Mouse (Mus musculus) activated CD4-positive, CD25-positive, alpha-beta regulatory T cell, adult 4 months (primary cell): ENCODE measurements around the gene Fam181a. TPM values are rescaled to one million over a fixed set of nuclear protein-coding genes. Genes with fewer than 3 reads are reported as not detected.

Experiments used
- ATAC-seq: one replicate; pipeline ENCODE4 v1.8.0; 2017
- polyA plus RNA-seq, 2 experiments: library from polyadenylated mRNA; unstranded; fragments of 100-300 nt; shearing (Covaris generic); gene quantifications; one replicate each; pipeline ENCODE4 v1.2.1; 2017

Gene Fam181a
- polyA plus RNA-seq, 2 experiments from 2014 or later: not detected

DNA sequence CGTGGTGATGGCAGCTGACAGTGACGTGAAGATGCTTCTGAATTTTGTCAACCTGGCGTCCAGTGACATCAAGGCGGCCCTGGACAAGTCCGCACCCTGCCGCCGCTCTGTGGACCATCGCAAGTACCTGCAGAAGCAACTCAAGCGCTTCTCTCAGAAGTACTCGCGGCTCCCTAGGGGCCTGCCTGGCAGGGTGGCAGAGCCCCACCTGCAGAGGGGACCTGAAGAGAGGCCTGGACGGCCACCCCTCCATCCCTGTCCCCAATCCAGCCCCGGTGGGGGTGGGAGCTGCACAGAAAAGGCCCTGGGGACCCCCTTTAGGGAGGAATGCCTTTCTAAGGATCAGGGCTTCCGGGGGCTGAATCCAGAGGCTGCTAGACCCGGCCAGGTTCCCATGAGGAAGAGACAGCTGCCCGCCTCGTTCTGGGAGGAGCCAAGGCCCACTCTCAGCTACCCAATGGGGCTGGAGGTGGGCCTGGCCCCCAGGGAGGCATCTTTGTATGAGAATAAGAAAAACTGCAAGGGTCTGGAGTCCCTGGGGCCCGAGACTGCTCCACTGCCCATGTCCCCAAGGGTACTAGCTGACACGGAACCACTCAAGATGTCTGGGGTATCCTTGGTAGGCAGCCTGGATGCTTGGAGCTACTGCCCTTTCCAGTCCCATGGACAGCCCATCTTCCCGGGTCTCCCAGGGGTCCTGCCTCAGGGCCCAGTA, 5.2 kb downstream of the Fam181a start:
- ATAC-seq: no peak

DNA sequence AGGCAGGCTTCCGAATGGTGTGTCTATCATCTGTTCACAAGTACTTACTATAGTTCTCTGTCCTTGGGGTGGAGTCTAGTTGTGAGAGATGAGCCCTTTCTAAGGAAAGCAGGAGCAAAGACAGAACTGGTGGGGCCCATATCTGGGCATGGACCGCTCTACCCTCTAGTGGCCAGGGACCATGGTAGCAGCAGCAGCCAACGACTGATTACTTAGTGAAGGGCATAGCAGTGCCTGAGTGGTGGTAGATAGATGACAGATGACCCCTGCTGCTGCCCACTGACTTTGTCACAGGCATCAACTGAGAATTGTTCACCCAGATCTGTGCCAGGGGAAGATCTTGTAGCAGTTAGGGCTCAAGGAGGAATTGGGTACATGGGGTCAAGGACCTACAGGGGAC, 12.0 kb downstream of the Fam181a start:
- ATAC-seq: no peak

DNA sequence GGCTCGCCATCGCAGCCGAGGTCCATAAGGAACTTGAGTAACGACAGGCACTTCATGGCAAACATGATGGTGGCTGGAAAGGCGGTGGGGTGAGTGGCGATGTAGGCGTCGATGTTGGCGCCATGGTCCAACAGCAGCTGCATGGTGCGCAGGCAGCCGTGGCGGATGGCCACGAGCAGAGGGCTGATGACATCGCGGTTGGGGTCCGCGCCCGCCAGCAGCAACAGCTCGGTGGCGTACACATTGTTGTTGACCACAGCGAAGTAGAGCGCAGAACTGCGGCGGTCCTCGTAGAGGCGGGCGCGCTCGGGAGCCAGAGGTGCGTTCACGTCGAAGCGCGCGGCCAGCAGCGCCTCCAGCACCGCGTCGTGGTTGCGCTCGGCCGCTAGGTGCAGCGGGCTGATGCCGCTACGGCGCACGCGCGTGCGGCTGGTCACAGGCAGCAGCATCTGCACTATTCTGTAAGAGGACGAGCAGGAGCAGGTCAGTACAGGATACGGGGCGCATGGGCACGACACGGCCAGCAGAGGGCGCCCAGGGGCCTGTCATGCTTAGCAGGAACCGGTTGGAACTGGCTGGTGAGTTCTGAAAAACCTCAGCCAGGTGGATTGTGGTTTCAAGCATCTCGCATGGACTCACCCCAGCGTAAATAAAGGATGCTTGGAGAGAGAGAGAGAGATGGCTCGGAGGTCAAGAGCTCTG, 14.5 kb downstream of the Fam181a start:
- peak; percentile 96 for ATAC-seq

DNA sequence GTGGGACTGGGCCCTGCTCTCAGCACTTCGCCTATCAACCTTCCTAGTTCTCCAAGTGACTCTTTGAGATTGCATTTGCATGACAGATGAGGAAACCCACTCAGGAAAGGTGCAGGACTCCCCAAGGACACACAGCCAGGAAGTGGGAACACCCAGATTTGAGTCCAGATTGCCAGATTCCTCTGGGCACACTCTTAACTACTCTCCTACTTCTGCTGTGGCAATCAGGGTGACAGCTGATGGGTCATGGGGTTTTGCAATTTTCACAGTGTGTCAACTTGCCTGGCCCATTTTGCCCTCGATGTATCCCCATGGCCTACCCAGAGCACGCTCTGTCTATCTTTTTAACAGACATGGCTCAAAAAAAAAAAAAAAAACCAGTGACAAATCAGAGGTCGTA, 15.8 kb downstream of the Fam181a start:
- ATAC-seq: no peak

DNA sequence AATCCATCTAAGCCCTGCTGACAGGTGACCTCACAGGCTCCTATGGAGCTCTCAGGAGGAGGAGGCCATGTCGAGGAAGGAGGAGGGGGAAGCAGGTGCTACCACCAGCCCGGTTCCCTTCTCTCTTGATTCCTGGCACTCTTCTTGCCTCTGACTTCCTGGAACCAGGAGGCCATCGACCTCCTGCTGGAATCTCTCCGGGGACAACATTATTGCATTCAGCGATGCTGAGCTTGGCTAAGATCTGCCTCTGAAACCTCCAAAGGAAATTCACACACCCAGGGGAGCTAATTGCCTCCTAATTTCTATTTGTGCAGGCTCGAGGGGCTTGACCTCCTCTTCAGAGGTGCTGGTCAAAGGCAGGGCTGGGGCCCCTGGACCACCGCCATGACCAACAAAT, 16.3 kb downstream of the Fam181a start:
- no peak for ATAC-seq

DNA sequence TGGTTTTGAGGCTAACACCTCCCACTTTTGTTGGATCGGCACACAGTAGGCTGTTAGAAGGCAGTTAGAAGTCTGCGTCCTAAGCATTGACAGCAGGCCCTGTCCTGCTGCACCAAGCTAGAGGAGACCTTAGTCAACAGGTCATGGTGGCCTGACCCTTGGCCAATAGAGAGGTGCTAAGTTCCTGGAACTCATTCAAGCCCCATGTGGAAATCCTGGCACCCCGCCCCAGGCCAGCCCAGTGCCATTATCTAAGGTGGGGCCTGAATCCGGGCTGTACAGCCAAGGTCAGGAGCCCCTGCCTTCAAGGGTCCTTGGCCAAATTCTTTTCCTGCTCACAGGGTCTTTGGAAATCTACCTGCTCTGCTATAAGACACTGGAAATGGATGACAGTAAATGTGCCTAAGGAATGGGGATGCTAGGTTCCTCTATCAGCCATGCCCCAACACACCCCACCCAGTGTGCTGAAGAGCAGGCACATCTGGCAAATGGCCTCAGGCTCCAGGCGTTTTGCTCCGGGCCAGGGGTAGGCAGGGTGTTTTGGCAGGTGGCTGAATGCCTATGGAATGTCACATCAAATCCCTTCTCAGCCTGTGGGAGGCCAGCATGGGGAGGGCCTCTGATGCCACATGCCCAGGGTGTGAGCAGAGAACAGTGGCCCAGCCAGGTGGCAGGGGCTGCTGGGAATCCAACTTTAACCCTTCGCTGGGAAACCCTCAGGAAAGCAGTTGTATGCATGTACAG, 17.8 kb downstream of the Fam181a start:
- no peak for ATAC-seq

DNA sequence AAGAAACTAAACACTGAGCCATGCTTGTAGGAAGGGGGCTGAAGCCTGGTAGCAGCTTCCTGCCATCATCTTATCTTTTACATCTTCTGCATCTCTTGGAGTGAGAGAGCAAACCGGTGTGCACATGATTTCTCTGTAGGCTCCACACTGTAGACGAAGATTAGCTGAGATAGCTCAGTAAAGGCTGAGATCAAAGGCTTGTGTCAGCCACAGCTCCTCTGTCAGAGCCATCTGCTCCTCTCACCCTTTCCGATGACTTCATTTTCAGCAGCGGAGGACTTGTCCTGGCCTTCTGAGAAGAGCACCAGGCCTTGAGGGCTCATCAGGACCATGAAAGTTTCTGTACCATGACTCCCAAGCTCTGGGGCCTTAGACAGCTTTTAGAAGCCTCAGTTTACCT, 20.7 kb downstream of the Fam181a start:
- ATAC-seq: peak; percentile 96

DNA sequence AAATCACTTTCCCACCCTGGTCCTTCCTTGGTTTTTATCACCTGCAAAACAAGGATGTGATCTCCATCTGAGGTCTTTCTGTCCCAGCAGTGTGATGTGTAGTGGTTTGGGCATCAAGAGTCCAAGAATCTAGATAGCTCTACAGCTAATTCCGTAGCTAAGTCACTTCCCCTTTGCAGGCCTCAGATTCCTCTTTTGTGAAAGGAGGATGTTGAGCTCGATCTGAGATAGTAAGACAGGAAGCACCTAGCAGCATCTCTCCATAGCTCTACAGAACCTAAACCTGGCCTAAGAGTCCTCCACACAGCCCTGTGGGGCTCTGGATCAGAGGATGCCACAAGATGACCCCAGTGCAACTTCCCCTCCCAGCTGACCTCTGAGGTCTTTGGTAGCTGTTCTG, 22.1 kb downstream of the Fam181a start:
- peak; percentile 33 for ATAC-seq

DNA sequence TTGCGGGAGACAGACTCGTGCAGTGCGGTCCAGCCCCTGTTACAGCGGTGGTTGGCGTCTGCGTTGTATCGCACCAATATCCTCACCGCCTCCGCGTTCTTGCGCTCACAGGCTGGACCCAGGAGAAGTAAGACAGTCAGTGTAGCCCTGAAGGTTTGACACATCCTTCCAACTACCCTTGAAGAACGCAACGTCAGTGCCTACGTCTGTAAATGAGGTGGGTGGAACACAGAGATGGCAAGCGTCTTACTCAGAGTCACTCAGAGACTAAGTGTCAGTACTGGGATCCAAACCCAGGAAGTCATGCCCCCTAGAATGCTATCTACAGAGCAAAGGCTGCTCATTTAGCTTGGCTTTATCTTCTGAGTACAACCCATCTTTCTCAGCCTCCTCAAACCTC, 22.7 kb downstream of the Fam181a start:
- ATAC-seq: no peak

DNA sequence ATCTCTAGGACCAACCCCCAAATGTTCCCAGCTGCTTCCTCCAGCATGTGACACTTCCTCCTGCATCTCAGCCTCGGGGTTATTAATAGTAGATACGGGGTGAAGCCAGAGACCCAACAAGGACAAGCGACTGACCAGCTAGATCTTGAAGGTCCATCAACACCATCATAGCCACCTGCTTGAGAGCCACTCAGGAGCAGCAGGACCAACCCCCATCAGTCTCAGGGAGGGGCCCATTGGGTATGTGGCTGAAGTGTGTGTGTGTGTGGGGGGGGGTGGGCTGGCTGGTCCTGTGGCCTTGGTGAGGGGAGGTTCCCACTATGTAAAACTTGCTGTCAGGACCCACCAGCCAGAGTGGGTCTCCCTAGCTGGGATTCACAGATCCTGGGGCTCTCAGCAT, 26.0 kb downstream of the Fam181a start:
- ATAC-seq: no peak

DNA sequence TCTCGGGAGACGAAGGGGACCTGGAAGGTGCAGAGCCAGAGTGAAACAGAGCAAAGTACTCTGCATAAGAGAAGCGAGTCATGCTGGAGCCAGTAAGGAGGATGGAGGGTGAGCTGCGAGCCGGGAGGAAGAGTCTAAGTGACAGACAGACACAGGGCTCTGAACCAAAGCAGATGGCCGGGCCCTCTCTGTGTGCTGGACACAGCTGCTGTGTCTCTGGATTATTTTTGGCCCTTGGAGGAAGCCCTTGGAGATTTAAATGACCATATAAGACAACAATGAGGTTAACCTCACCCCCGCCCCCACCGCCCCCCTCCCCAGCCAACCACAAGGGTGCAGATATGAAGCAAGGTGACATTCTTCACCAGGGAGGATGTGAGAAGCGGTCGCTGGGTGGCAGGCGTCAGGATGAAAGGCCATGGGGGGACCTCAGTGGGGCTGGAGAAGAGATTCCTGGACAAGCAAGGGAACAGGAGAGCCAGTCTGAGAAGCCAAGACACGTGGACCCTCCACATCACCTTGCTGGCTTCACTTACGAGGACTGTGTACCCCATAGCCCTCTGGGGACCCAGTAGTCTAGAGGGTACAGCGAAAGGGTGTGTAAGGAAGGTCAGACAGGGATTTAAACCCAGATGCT, 27.5 kb downstream of the Fam181a start:
- ATAC-seq: no peak

DNA sequence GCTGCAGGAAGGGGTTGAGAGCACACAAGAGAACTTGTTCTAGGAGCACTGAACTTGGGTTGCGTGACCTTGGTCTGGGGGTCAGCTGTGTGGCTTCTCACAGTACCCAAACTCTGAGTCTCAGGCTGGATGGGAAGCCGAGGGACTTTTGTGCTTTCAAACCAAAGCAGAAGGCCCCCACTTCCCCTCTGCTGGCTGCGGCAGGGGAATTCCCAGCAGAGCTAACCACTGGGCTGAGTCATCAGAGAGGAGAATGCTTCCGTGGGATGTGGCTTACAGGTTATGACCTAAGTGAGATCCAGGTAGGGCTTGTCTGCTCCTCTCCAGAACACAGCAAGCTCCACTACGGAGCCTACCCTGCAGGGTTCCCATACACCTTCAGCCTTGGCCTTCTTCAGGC, 30.4 kb downstream of the Fam181a start:
- peak; percentile 94 for ATAC-seq

DNA sequence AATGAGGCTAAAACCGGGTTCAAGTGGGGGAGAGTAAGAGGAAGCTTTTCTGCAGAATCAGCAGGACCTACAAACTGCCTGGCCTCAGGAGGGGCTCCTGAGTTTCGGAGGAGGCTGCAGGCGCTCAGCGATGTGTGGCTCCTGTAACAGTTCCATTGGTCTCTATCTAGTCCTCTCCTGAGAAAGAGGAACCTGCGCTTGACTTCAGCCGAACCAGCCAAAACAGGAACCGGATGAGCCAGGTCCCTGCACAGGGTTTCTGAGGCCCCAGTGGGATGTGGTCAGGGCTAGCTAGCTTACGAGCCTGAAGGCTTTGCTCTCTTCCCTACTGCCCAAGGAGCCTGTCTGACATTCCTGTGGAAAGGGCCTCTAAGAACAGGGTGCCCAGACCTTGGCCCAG, 32.7 kb downstream of the Fam181a start:
- peak; percentile 51 for ATAC-seq

DNA sequence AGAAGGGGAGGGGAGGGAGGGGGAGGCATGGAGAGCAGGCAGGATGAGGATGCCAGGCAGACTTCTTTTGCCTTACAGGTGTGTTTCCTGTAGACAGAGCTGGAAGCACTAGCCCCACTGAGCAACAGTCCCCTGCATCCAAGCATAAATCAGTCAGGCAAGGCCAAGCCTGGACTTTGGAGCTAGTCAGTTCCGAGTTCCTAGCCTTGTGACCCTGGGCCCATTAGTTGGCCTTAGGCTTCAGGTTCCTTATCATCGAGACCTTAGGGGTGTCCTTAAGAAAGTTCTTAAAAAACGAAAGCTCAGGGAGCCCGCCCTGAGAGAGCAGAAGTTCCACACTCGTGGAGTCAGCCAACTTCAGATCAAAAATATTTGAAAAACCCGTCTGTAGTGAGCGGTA, 34.2 kb downstream of the Fam181a start:
- no peak for ATAC-seq

DNA sequence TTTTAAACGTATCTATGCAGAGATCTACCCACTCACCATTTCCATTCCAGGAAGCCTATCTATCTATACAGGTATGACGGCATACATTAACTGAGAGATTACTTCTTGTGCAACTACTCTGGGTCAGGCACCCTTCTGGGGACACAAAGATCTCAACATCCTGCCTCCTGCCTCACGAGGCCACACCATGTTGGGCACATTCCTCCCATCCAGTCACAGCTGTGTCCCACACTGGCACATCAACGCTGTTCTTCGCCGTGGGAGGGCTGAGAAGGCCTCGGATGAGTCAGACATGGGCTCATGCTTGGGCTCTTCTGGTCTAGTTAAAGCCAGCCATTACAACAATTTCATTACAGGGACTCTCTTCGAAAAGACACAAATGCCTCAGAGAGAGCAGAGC, 36.2 kb downstream of the Fam181a start:
- peak; percentile 61 for ATAC-seq

DNA sequence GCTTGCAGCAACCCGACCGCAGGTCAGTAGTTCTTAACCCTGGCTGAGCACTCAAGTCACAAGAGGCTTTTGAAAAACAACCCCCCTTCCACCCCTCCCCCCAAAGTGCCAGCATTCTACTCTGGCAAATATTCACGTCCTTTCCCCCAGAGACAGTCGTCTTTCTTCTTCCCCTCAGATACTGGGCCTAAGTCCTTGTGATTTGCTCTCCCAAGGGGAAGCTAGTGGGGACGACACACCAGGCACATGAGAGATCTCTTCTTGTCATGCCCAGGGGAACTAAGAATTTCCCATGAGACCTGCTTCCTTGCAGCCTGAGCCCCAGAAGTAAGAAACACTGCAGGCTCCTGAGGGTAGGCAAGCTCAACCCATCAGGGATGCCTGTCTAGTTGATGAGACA, 36.6 kb downstream of the Fam181a start:
- ATAC-seq: no peak

DNA sequence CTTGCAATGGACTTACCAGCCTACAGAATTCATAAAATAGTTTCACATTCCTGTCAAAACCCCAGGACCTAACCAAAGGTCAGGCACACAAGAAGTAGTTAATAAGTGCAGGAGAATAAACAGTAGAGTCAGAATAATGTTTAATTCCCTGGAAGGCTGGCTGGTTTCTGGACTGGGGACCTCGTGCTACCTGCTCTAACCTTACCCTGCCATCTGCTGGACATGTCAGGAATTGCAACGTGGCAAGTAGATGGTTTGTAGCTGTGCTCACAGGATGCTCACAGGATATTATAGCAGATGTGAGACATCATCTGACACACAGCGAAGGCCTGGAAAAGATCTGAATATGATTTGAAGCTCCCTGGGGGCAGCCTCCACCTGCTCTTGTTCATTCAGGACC, 37.7 kb downstream of the Fam181a start:
- peak; percentile 64 for ATAC-seq

DNA sequence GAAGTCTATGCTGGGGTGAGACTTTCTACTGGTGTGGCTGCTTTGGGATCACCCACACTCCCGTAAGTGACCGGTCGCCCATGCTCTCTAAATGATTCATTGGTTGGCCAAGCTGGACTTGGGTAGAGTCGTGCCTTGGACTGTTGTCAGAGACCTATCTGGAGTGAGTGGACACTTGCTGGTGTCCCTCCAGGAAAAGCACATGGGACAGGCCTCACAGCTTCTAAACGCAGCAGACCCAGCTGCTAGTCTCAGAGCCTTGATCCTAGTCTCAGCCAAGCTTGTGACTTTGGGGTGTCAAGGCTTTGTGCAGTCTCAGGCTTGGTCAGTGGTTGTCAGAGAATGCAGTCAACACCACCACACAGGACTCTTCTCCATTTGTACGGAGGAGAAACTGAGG, 42.0 kb downstream of the Fam181a start:
- ATAC-seq: no peak

DNA sequence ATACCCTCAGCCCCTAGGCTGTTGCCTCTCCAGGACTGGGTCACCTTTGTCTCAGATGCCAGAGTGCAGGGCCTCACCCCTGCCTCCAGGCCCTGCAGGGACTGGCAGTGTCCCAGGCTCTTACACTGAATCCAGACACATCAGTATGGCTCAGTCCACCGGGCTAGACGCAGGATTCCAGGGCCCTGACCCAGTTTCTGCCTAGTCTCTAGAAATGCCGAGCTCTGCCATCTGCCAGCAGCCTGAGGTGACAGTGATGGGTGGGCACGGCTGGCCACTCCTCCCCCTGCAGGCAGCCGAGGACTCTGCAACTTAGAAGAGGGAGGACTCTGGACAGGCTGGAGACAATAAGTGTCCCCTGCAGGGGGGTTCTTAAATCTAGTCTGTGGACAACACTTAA, 42.8 kb downstream of the Fam181a start:
- ATAC-seq: no peak

DNA sequence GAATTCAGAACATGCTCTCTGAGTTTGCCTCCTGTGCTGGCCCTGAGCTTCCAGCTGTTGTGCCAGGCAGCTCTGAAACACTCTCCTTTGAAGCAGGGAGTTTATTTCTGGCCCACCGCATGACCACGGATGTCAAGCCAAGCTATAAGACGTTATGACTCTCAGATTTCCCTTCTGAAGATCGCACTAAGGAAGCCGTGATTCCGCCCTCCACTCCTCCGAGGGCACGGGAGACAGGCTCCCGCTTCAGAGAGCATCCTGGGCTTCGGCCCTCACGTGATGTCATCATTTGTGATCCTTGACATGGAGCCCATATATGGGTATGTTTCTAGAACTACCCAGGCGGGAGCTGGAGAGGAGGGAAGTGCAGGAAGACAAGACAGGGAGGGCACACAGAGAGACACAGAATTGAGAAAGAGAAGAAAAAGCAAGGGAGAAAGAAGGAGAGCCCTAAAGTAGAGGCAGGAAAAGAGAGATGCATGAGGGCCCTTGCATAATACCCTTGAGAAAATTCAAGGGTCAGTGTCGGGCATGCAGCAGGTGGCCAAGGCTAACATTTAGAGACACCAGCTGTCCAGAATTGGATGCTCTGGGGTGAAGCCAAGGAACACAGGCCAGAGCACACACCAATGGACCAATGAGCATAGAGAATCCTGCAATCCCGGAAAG, 45.1 kb downstream of the Fam181a start, which contains the start of gene Asb2:
Gene Asb2 (minus strand): TSS at position 256 of the 669 bp plus-strand sequence.
- ATAC-seq: no peak

DNA sequence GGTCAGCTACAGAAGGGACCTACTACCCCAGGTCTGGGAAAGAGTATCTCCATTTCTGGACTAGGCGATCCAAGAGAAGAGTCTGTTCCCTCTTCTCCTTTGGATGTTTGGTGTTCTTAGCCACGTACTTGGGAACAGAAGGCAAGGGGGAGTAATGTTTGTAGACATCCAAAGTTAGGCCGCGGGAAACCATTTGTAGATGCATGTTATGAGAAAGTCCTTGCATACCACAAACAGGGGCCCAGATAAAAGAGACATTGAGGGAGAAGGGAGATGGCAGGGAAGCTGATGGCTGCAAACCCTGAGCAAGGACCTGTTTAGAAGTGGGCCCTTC, 45.6 kb downstream of the Fam181a start:
- ATAC-seq: no peak

DNA sequence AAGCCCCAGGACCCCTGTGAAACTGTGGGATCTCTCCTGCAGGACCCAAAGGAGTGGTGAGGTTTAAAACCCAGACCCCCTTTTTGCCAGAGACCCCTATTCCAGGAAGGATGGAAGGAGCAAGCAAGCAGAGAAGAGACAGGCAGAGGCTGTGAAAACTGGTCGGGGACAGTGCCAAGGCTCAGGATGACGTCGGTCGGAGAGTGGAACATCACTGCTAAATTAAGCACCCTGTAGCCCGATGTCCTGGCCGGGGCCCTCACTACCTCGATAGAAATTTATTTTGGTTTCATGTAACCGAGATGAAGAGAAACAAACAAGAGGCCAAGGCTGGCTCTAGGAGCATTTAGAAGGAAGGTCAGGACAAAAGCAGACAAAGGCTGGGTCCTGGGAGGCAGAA, 47.4 kb downstream of the Fam181a start:
- no peak for ATAC-seq
